Mouse (Mus musculus) olfactory bulb, adult 2 months (tissue): ENCODE results near the gene Atf3.

ENCODE experiments used
- CTCF ChIP-seq: fragments of 200-500 bp; IDR thresholded peaks from 2 replicates; pipeline ENCODE4 v1.5.1; 2012; ENCODE audit warnings: low read depth, mild to moderate bottlenecking, low read length, moderate library complexity; ENCODE audit not compliant: insufficient read depth
- POLR2A ChIP-seq: fragments of 200-500 bp; IDR thresholded peaks from 2 replicates; pipeline ENCODE4 v1.6.1; 2012; ENCODE audit warnings: mild to moderate bottlenecking, low read depth, low read length, moderate library complexity; ENCODE audit not compliant: insufficient read depth

- TF ChIP-seq CTCF (no peak), POLR2A (no peak)
Measured at GRCm38 (mm10) chr1:191182431-191183162, 35.2 kb downstream of the Atf3 start.
